Mouse (Mus musculus) megakaryocyte progenitor cell, adult 5-6 weeks (primary cell): ENCODE results near the gene Frrs1l. TPM values are rescaled to one million over a fixed set of nuclear protein-coding genes. Genes with fewer than 3 reads are reported as not detected.
A peak's percentile ranks its signal among the peaks of the same experiment; 100 is the strongest.

Experiments used
- ATAC-seq: replicated peaks from 2 replicates; pipeline ENCODE4 v1.8.0; 2016; ENCODE audit warnings: mild to moderate bottlenecking, moderate TSS enrichment, inconsistent platforms; ENCODE audit not compliant: poor library complexity
- total RNA-seq, 2 experiments: library from RNA; stranded (forward) in 1 of 2; stranded (reverse) in 1 of 2; fragments of 157-497, 149-512 nt in 1 of 2; fragments of 200-1000 nt in 1 of 2; gene quantifications; 2 replicates each; pipeline versions ENCODE4 v1.2.3 to v1.2.4; 2015 to 2017

Gene Frrs1l
- total RNA-seq (2015) (not detected in 2 replicates), total RNA-seq (2017) (not detected in 2 replicates)

GRCm38 (mm10) chr4:56990215-56990584 is at the start of gene Frrs1l:
TSS of gene Frrs1l (minus strand) at chr4:56990391.
- no peak for ATAC-seq

GRCm38 (mm10) chr4:57039127-57040031 is 49.2 kb upstream of the Frrs1l start:
- 0 out of 2 replicates have a peak, but pooled peaks have one; percentile 12 for ATAC-seq

- peak; percentile 52 for ATAC-seq
Measured at GRCm38 (mm10) chr4:57037554-57037953, 47.4 kb upstream of the Frrs1l start.

GRCm38 (mm10) chr4:57034169-57034568 is 44.0 kb upstream of the Frrs1l start:
- ATAC-seq, result no peak

- peak; percentile 76 for ATAC-seq
Measured at GRCm38 (mm10) chr4:57031440-57031839, 41.2 kb upstream of the Frrs1l start.

GRCm38 (mm10) chr4:57027954-57028353 is 37.8 kb upstream of the Frrs1l start:
- ATAC-seq, result peak; percentile 49

- no peak for ATAC-seq
Measured at GRCm38 (mm10) chr4:57023527-57023926, 33.3 kb upstream of the Frrs1l start.

- peak; percentile 64 for ATAC-seq
Measured at GRCm38 (mm10) chr4:57021288-57021687, 31.1 kb upstream of the Frrs1l start.

GRCm38 (mm10) chr4:57017229-57017628 is 27.0 kb upstream of the Frrs1l start:
- ATAC-seq, result peak; percentile 78

GRCm38 (mm10) chr4:57016366-57017171 is 26.4 kb upstream of the Frrs1l start:
- peak; percentile 59 for ATAC-seq

- ATAC-seq, result no peak
Measured at GRCm38 (mm10) chr4:57015032-57015431, 24.8 kb upstream of the Frrs1l start.

- peak; percentile 61 for ATAC-seq
Measured at GRCm38 (mm10) chr4:57011454-57012046, 21.4 kb upstream of the Frrs1l start.

- no peak for ATAC-seq
Measured at GRCm38 (mm10) chr4:57010919-57011318, 20.7 kb upstream of the Frrs1l start.

- no peak for ATAC-seq
Measured at GRCm38 (mm10) chr4:57010425-57010824, 20.2 kb upstream of the Frrs1l start.

GRCm38 (mm10) chr4:57007717-57008116 is 17.5 kb upstream of the Frrs1l start:
- peak; percentile 54 for ATAC-seq

- no peak for ATAC-seq
Measured at GRCm38 (mm10) chr4:57005011-57005410, 14.8 kb upstream of the Frrs1l start.

- ATAC-seq, result no peak
Measured at GRCm38 (mm10) chr4:57003886-57004285, 13.7 kb upstream of the Frrs1l start.

- ATAC-seq, result no peak
Measured at GRCm38 (mm10) chr4:57002751-57003150, 12.6 kb upstream of the Frrs1l start.

GRCm38 (mm10) chr4:57001437-57001836 is 11.2 kb upstream of the Frrs1l start:
- ATAC-seq, result no peak

GRCm38 (mm10) chr4:56993331-56993730 is 3.1 kb upstream of the Frrs1l start:
- ATAC-seq, result peak; percentile 72

GRCm38 (mm10) chr4:56991951-56992350 is 1.8 kb upstream of the Frrs1l start:
- ATAC-seq, result no peak
